Mouse (Mus musculus) colon, adult 2 months (tissue): ENCODE data around the gene Gtf2a1l. TPM values are rescaled to one million over a fixed set of nuclear protein-coding genes. Genes with fewer than 3 reads are reported as not detected.

ENCODE experiments used
- polyA plus RNA-seq: library from polyadenylated mRNA; depleted of rRNA; stranded (reverse); fragments of >200 nt; gene quantifications from 2 replicates; pipeline ENCODE4 v1.2.3, GENCODE M21; 2012; rRNA removed

The Gtf2a1l gene
- 0.07 TPM in 1 of 2 replicates, not detected in the other for polyA plus RNA-seq

GRCm38 (mm10) chr17:88668452-88668851, at the start of gene Gtf2a1l:
TSS of gene Gtf2a1l (plus strand) at chr17:88668660.

Other genes starting within 250 kb of the Gtf2a1l start
- 3.1 and 3.2 TPM in 2 replicates for gene Foxn2, start 227.9 kb upstream of the Gtf2a1l start, polyA plus RNA-seq
- 18.2 and 18.9 TPM in 2 replicates for gene Ppp1r21, start 138.5 kb upstream of the Gtf2a1l start, polyA plus RNA-seq
- 10.2 and 15.7 TPM in 2 replicates for gene Ston1, start 71.0 kb upstream of the Gtf2a1l start, polyA plus RNA-seq
- gene Lhcgr, start 123.3 kb downstream of the Gtf2a1l start, polyA plus RNA-seq: not detected in 2 replicates